Mouse (Mus musculus): ENCODE measurements around the gene Unc13b. TPM values are rescaled to one million over a fixed set of nuclear protein-coding genes. Genes with fewer than 3 reads are reported as not detected.

Gene Unc13b
- total and polyA plus RNA-seq, 2 experiments from 2014 or later, result 6.2 to 54.7 TPM

- WGBS, result 73% methylated on average over 5 of the region's 5 CpGs
- Histone ChIP-seq H3K4me2 (ENCODE audit: low read depth) (no peak overlapping the region), H3K4me1 (ENCODE audit: insufficient read depth) (no peaks in the 10 kb centered on the region), H3K4me3 (ENCODE audit: low read depth, low read length) (no peak overlapping the region), H3K27me3 (ENCODE audit: insufficient read depth, low read length) (no peaks in the 10 kb centered on the region), H3K36me3 (ENCODE audit: insufficient read depth) (peaks cover 49% of the 10 kb centered on the region), H3K9ac (no peak overlapping the region), H3K27ac (ENCODE audit: low read depth, low read length) (no peak overlapping the region), H3K9me3 (ENCODE audit: low read length) (no peaks in the 10 kb centered on the region)
- no peak for DNase-seq
- ATAC-seq, result no peak
- no peak for TF ChIP-seq CTCF (IDR thresholded peaks at IDR 0.05; ENCODE audit: low read depth)
Measured at GRCm38 (mm10) chr4:43260096-43260495, 201.3 kb downstream of the Unc13b start.

DNA sequence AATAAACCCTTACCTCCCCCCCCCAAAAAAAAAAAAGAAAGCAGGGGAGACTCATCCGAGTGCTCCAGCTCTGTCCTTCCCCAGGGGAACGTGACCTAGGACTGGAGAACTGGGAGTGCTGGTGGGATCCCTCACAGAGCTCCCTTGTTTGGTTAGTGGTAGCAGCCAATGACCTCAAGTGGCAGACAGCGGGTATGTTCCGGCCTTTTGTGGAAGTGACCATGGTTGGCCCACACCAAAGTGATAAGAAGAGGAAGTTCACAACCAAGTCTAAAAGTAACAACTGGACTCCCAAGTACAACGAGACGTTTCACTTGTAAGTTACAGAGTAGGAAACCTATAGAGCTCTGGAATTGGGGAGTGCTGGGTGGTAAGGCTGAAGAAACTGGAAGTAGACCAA, 204.1 kb downstream of the Unc13b start:
- TF ChIP-seq CTCF (IDR thresholded peaks at IDR 0.05; ENCODE audit: low read depth), result no peak
- peaks cover 30% of the 10 kb centered on the region for H3K36me3 ChIP-seq (ENCODE audit: insufficient read depth)
- H3K9me3 ChIP-seq (ENCODE audit: low read length), result no peaks in the 10 kb centered on the region
- no peak overlapping the region for H3K27ac ChIP-seq (ENCODE audit: low read depth, low read length)
- H3K27me3 ChIP-seq (ENCODE audit: insufficient read depth, low read length), result no peaks in the 10 kb centered on the region
- 89% methylated on average over 6 of the region's 6 CpGs for WGBS
- H3K4me3 ChIP-seq (ENCODE audit: low read depth, low read length), result no peak overlapping the region
- H3K9ac ChIP-seq, result no peak overlapping the region
- no peak for ATAC-seq
- no peak for DNase-seq
- H3K4me1 ChIP-seq (ENCODE audit: insufficient read depth), result 0 out of 2 replicates have a peak, but pooled peaks cover 6% of the 10 kb centered on the region
- H3K4me2 ChIP-seq (ENCODE audit: low read depth), result no peak overlapping the region

GRCm38 (mm10) chr4:43266146-43266545, 207.4 kb downstream of the Unc13b start:
- no peak for TF ChIP-seq CTCF (IDR thresholded peaks at IDR 0.05; ENCODE audit: low read depth)
- DNase-seq (no peak), ATAC-seq (no peak)
- H3K4me3 ChIP-seq (ENCODE audit: low read depth, low read length), result no peak overlapping the region
- H3K4me1 ChIP-seq (ENCODE audit: insufficient read depth), result 0 out of 2 replicates have a peak, but pooled peaks cover 6% of the 10 kb centered on the region
- no peak overlapping the region for H3K27ac ChIP-seq (ENCODE audit: low read depth, low read length)
- no peak overlapping the region for H3K4me2 ChIP-seq (ENCODE audit: low read depth)
- H3K9ac ChIP-seq, result no peak overlapping the region
- peaks cover 10% of the 10 kb centered on the region; the same call in 1 of the 2 replicates for H3K36me3 ChIP-seq (ENCODE audit: insufficient read depth)
- no peaks in the 10 kb centered on the region for H3K9me3 ChIP-seq (ENCODE audit: low read length)
- H3K27me3 ChIP-seq (ENCODE audit: insufficient read depth, low read length), result no peaks in the 10 kb centered on the region
- 53% methylated on average over 2 of the region's 2 CpGs for whole genome bisulfite sequencing

- H3K27ac ChIP-seq (ENCODE audit: low read depth, low read length), result peak within 1 kb of the TSS; percentile 47
- peaks cover 10% of the 10 kb centered on the region; the same call in 1 of the 2 replicates for H3K36me3 ChIP-seq (ENCODE audit: insufficient read depth)
- H3K4me1 ChIP-seq (ENCODE audit: insufficient read depth), result 0 out of 2 replicates have a peak, but pooled peaks cover 6% of the 10 kb centered on the region
- no peaks in the 10 kb centered on the region for H3K9me3 ChIP-seq (ENCODE audit: low read length)
- H3K4me3 ChIP-seq (ENCODE audit: low read depth, low read length), result peak within 1 kb of the TSS; percentile 46
- TF ChIP-seq CTCF (IDR thresholded peaks at IDR 0.05; ENCODE audit: low read depth), result peak; percentile 79
- no peaks in the 10 kb centered on the region for H3K27me3 ChIP-seq (ENCODE audit: insufficient read depth, low read length)
- 2% methylated on average over 19 of the region's 19 CpGs for WGBS
- ATAC-seq (peak; percentile 97), DNase-seq (peak; percentile 88)
- H3K4me2 ChIP-seq (ENCODE audit: low read depth), result peak within 1 kb of the TSS; percentile 69
- H3K9ac ChIP-seq, result peak within 1 kb of the TSS; percentile 61
Measured at GRCm38 (mm10) chr4:43266623-43267322, 208.0 kb downstream of the Unc13b start, which contains the start of gene Atp8b5. TSS of gene Atp8b5 (plus strand) at chr4:43267159.

DNA sequence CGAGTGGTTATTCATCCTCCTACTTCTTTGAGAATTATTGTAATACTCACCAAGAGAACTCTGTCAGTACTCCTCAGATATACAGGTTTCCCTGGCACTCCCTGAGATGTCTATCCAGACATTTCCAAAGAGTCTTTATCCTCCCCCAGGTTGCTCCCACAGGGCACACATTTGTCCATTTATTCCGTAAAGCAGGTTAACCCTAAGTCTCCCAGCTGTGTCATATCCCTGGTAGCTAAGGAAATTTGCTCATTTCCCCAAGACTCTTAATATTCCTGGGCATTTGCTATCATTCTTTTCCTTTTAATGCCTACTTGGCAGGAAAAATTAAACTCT, 208.5 kb downstream of the Unc13b start:
- Histone ChIP-seq H3K27ac (ENCODE audit: low read depth, low read length) (no peak overlapping the region), H3K4me3 (ENCODE audit: low read depth, low read length) (peak overlapping the region; percentile 46), H3K9ac (peak overlapping the region; percentile 61; the same call in 1 of the 2 replicates), H3K36me3 (ENCODE audit: insufficient read depth) (peaks cover 10% of the 10 kb centered on the region; the same call in 1 of the 2 replicates), H3K4me2 (ENCODE audit: low read depth) (peak overlapping the region; percentile 69), H3K9me3 (ENCODE audit: low read length) (no peaks in the 10 kb centered on the region), H3K4me1 (ENCODE audit: insufficient read depth) (0 out of 2 replicates have a peak, but pooled peaks cover 6% of the 10 kb centered on the region), H3K27me3 (ENCODE audit: insufficient read depth, low read length) (no peaks in the 10 kb centered on the region)
- ATAC-seq (no peak), DNase-seq (no peak)
- whole genome bisulfite sequencing, result 8% methylated on average over 2 of the region's 2 CpGs
- no peak for TF ChIP-seq CTCF (IDR thresholded peaks at IDR 0.05; ENCODE audit: low read depth)

GRCm38 (mm10) chr4:43285476-43285875, 226.7 kb downstream of the Unc13b start:
- H3K27ac ChIP-seq (ENCODE audit: low read depth, low read length), result no peak overlapping the region
- 100% methylated on average over 5 of the region's 5 CpGs for WGBS
- no peak for DNase-seq

DNA sequence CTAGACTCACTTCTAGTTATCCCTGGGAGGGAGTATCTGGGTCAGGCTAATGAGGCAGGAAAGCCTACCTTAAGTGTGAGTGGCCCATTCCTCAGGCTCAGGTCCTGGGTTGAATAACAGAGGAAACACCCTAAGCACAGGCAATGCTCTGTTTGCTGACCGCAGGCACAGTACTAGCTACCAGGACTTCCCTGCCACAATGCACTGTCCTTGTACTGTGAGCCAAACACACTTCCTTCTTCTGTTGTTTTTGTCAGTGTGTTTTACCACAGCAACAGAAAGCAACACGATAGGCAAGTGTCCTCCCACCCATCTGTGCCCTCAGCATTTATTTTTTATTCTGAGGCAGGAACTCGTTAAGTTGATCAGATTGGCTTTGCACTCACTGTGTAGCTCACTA, 228.6 kb downstream of the Unc13b start:
- TF ChIP-seq CTCF (IDR thresholded peaks at IDR 0.05; ENCODE audit: low read depth), result no peak
- ATAC-seq (no peak), DNase-seq (no peak)
- no peak overlapping the region for H3K27ac ChIP-seq (ENCODE audit: low read depth, low read length)
- no peak overlapping the region for H3K4me3 ChIP-seq (ENCODE audit: low read depth, low read length)
- no peaks in the 10 kb centered on the region for H3K27me3 ChIP-seq (ENCODE audit: insufficient read depth, low read length)
- H3K36me3 ChIP-seq (ENCODE audit: insufficient read depth), result no peaks in the 10 kb centered on the region
- H3K4me1 ChIP-seq (ENCODE audit: insufficient read depth), result no peaks in the 10 kb centered on the region
- no peak overlapping the region for H3K9ac ChIP-seq
- 48% methylated on average over 3 of the region's 3 CpGs for WGBS
- H3K4me2 ChIP-seq (ENCODE audit: low read depth), result no peak overlapping the region
- no peaks in the 10 kb centered on the region for H3K9me3 ChIP-seq (ENCODE audit: low read length)

More at GRCm38 (mm10) chr4:43285476-43285875, 226.7 kb downstream of the Unc13b start:
- no peaks in the 10 kb centered on the region for H3K27me3 ChIP-seq (ENCODE audit: insufficient read depth, low read length)
- no peaks in the 10 kb centered on the region for H3K4me1 ChIP-seq (ENCODE audit: insufficient read depth)
- no peak overlapping the region for H3K9ac ChIP-seq
- ATAC-seq, result no peak
- TF ChIP-seq CTCF (IDR thresholded peaks at IDR 0.05; ENCODE audit: low read depth), result no peak
- H3K9me3 ChIP-seq (ENCODE audit: low read length), result no peaks in the 10 kb centered on the region
- no peak overlapping the region for H3K4me2 ChIP-seq (ENCODE audit: low read depth)
- H3K36me3 ChIP-seq (ENCODE audit: insufficient read depth), result no peaks in the 10 kb centered on the region
- H3K4me3 ChIP-seq (ENCODE audit: low read depth, low read length), result no peak overlapping the region

All from forebrain, postnatal 0 days (tissue).